Mouse (Mus musculus): ENCODE measurements around the gene Ankrd35.
A peak's percentile ranks its signal among the peaks of the same experiment; 100 is the strongest.
"Not testable (repeated sequence)": the region's sequence is repeated elsewhere in the genome, so short reads cannot be mapped to it uniquely, and the experiment has no call there.

Gene Ankrd35

DNA sequence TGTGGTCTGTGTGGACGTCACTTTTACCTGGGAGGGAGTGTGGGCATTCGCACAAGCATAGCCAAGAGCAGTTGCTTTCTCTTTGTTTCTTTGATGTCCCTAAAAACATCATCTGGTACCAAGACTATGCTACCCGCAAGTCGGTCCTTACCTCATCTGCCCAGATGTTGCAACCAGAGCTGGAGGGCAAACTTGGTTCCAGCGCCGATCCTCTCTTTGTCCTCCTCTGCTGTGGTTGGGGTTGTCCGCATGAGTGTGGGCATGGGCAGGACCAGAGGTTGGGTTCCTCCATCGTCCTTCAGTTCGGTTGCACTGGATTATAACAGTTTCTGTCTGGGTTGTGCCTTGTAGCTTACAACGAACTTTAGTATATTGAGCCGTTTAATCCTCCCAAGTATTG, 36.3 kb downstream of the Ankrd35 start:
- no peak for DNase-seq (ENCODE audit: low read depth, low spot score)

DNA sequence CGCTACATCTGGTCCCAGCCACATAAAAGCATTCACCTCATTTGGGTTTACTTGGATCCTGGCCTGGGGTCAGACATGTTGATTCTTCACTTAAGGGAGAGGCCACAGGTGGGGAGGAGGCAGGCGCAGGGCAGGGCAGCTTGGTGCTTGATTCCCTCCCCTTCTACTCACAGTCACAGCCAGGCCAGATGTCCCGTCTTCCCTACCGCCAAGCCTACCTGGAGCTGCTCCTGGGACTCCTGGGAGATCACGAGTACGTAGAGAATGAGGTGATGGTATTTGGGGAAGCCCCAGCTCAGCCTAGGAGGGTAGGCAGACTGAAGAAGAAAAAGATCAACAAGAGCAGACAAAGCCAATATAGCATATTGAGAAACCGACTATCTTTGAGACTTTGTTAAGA, 37.1 kb downstream of the Ankrd35 start:
- DNase-seq (ENCODE audit: low read depth, low spot score), result no peak

DNA sequence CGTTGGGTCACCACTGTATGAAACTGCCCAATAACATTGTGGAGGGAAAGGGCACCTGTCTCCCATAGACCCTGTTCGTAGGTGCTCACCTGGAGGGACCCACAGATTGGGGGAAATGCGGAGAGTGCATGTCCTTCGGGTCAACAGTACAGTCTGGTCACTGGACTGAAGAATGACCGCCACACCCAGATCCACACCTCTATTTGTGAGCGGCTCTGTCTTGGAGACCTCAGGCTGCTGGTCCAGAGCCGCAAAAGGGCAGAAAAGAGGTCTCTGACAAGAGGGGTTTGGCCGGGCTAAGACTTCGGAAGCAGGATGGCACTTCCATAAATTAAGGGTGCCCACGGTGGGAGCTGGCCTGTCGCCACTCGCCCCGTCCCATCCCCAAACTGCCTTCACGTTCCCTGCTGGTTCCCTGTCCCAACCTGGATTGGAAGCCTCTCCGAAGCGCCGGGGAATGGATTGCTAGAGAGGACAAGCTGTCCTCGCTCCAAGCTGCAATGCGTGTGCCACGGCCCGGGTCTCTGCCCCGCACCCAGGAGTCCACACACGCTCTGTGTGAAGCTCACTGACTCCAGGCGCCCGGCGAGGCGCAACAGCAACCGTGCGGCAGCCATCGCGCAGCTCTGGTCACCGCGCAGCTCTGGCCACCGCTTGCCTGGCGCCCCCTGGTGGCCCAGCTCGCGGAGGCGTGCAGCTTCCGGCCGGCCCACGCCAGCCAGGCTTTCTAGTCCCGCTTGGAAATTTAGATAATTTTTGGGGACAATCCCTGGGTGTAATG, 38.2 kb downstream of the Ankrd35 start, which contains the start of gene Nudt17:
TSS of gene Nudt17 (minus strand) at position 660 of the 781 bp plus-strand sequence.
- peak; percentile 87 for DNase-seq (ENCODE audit: low read depth, low spot score)

DNA sequence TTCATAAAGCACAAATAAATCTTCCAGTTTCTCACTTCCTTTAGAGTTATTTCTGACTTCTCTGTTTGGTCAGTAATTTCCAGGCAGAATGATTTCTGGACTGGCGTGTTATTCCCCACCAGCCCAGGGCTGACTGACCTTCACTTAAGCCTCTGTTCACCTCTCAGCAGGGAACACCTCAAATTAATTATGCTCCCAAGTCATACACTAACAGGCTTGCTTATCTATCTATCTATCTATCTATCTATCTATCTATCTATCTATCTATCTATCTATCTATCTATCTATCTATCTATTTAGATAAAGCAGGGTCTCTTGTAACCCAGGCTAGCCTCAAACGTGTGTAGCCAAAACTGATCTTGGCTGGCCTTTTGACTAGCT, 38.7 kb downstream of the Ankrd35 start:
- DNase-seq (ENCODE audit: low read depth, low spot score), result no peak

DNA sequence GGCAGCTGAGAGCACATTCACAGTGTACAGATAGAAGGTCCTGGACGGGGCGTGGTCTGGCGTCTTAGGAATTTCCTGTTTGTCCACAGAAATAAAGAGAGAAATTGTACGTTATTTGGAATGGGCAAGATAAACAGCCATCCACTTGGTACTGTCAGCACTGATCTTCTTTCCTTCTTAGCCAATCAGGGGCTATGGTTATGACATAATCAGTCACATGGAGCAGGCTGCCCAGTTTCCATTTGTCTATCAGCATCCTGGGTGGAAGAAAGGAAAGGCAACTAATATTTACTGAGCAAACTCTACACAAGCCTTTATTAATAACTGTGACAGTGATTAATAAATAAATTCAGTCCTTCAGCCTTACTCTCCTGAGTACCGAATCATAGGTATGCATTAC, 44.4 kb downstream of the Ankrd35 start:
- no peak for DNase-seq (ENCODE audit: low read depth, low spot score)

DNA sequence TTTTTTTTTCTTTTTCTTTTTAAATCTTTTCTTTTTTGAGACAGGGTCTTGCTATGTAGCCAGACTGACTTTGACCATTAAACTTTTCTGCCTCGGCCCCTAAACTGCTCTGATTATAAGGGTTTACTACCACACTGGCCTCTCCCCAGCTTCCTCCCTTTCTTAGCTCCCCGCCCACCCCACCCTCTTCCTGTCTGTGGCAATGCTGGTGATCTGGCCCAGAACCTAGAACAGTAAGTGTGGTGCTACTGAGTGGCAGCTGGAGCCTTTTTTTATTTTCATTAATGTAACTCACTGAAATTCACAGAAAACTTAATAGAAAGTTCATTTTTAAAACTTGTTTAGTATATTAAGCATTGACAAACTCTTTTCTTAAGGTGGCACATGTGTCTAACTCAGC, 45.9 kb downstream of the Ankrd35 start:
- DNase-seq (ENCODE audit: low read depth, low spot score), result no peak

DNA sequence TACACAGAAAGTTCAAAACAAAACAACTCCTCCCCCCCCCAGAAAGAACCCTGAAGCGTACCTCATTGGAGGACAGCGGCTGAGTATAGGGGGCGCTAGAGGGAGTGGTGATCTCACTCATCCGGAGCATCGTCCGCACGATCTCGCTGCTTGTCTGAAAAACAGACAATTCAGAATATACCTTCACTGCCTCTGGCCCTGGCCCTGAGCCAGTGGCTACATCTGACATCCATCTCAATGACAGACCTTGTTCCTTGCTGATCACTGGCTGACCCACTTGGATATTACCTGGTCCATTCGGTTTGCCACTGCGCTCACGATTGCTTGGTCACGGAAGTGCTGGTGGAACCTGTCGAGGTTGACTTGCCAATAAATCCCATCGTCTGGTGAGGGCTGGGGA, 49.2 kb downstream of the Ankrd35 start:
- peak; percentile 80 for DNase-seq (ENCODE audit: low read depth, low spot score)

DNA sequence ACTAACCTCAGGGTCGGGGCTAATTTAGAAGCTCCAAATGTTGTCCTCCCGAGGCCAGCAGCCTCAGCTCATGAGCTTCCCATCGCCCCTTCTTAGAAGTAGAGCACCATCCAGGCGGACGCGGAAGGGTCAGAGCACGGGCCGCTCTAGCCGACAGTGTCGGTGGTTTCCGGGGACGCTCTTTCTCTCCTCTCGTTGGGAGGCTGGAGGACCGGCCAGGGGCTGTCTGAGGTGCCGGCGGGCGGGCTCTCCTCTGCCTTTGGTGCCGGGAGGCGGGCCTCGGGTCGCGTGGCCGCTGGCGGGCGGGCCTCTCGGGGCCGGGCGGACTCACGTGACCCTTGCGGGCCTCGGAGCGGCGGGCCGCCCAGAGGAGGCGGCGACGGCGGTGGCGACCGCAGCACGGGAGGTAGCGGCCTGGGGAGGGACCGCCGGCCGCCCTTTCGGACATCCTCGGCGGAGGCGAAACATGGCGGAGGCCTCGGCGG, 57.5 kb downstream of the Ankrd35 start, which contains the start of the genes Polr3c and Rnf115:
TSS of gene Polr3c (minus strand) at position 286 of the 485 bp plus-strand sequence.
TSS of gene Rnf115 (plus strand) at position 322 of the 485 bp plus-strand sequence.
- DNase-seq (ENCODE audit: low read depth, low spot score), result peak; percentile 97

DNA sequence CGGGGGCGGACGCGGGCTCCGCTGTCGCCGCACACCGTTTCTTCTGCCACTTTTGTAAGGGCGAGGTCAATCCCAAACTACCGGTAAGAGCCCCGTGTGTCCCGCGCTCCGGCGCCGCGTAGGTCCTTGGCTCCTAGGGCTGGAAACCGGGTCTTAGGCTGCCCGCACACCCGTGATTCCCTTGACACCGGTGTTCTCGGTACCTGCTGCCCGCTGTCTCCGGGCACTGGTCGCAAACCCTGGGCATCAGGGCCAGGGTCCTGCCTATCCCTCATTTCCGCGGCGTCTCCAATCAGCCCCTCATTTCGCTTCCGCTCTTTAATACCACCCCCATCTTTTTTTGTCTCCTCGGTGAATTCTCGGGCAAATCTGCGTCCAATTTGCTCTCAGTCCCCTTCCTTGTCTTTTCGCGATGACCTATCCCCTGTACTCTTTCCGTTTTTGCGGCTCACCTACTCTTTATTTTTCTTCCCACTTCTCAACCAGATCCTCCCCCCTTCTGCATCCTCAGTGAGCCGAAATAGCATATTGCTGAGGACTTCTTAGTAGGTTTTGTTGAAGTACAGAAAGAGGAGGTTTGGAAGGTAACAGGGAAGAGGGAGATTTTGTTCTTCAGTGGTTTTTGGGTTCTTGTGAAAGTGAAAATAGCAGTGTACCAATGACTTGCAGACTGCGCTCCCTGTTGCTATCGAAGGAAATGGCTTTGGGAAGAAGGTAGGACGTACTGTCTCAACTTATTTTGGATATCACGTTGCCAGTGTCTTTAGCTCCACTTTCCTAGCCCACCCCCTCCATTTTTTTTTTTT, 58.1 kb downstream of the Ankrd35 start:
- no peak for DNase-seq (ENCODE audit: low read depth, low spot score)

DNA sequence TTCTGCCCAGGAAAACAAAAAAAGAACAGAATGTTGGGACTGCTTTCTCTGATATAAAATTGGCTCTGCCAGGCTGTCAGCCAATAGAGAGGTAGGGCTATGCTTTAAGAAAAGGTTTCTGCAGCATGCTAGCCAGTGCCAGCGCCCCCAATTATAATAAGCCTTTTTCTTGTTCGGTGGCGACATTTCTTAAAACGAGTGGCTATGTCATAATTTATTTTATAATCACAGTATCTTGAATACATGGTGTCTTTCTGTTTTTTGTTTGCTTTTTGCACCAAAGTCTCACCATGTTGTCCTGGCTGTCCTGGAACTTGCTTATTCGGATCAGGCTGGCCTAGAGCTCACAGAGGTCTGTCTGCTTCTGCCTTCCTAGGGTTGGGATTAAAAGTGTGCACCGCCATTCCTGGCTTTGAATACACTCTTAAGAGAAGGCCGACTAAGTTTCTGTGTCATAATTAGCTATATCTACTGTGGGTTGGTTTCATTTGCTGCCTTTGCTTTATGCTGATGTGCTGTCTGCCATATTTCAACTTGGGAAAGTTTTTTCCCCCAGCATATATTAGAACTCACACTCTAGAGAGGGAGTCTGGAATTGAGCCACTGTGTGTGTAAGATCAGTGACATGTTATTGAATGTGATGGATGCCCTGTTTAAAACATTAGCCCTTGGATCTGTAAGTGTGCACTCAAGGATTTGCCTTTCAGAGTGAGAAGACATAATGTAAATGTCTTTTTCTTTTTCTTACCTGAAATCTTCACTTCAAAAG, 58.9 kb downstream of the Ankrd35 start:
- DNase-seq (ENCODE audit: low read depth, low spot score), result no peak

DNA sequence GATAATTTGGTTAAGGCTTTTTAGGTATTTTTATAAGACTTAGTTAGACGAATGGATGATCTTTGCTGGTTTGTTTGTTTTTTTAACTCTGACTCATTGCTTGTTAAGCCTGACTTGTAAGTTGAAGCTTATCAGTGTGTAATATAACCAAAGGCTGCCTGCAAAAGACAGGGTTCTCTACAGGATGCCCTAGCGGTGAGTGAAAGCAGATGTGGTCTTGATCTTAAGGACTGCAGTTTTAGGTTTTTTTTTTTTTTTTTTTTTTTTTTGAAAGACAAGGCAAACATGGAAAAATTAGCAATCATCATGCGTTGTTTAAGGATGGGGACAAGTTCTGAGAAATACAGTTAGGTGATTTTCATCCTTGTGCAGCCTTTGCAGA, 59.5 kb downstream of the Ankrd35 start:
- no peak for DNase-seq (ENCODE audit: low read depth, low spot score)

DNA sequence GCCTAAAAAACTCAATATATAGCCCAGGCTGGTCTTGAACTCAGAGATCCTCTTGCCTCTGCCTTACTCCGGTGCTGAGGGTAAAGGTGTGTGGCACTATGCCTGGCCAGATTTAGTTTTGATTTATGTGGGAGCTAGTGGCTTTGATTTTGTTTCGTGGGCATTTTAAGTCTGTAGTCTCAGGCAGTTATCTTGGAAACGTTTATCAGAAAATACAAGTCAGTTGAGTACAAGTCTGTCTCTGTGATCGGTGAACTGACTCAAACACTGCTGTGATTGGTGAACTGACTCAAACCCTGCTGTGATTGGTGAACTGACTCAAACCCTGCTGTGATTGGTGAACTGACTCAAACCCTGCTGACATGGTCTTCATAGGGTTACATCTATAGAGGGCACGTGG, 60.9 kb downstream of the Ankrd35 start:
- DNase-seq (ENCODE audit: low read depth, low spot score), result no peak

DNA sequence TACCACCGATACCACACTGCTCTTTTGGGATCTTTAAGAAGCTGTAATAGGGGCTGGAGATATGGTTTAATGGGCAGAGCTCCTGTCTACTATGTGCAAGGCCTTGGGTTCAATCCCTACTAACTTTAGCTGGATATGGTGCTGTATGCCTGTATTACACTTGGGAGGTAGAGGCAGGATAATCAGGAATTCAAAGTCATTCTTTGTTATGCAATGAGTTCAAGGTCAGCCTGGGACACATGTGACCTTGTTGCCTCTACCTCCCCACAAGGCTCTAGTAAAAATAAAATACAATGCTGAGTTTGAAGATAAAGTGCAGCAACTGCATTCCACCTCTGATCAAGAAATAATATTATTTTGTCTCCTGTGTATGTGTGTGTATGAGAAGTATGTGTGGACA, 64.1 kb downstream of the Ankrd35 start:
- DNase-seq (ENCODE audit: low read depth, low spot score), result no peak

DNA sequence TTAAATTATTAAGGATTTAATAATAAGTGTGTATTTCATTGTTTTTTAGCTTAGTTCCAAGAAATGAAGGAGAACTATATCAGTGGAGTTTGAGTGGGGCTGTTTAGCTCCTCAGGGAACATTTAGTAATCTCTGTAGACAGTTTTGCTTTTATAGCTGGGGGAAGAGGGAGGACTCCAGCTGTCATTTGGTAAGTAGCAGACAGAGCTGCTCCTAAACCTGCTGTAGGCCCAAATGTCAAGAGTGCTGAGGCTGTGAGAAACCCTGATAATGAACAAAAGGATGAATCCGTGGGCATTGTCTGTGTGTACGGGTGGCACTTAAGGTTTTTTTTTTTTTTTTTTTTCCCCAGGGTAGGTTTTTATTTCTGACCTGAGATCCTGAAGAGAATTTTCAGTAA, 65.3 kb downstream of the Ankrd35 start:
- no peak for DNase-seq (ENCODE audit: low read depth, low spot score)

DNA sequence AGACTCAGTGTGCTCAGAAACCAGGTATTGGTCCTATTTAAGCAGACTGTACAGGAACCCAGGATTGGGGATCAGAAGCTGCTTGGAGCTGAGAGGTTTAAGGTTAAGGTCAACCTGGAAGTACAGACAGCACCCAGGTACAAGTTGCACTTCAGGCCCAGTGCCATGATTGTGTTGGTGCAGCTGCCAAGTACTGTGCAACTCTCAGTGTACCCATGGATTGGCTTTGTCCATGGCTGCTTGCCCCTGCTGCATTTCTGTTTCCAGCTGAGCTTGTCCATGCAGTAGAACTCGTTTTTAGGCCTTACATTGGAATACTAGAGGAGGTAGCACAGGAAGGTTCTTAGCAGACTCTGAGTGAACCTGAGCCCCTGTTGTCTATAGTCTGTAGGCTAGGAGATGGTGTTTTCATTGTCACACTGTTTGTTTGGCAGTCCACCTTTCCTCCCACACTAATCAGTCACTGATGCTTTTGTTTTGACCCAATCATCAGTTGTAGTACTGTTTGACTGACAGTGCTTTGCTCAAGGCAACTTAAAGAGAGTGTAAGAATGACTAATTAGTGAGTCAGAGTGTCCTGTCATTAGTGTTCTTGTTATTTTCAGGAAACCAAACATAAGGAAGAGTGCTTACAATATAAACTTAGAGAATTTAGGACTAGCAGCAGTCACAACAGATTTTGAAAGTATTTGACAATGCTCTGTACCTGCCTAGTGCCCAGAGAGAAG, 67.2 kb downstream of the Ankrd35 start:
- DNase-seq (ENCODE audit: low read depth, low spot score), result no peak

DNA sequence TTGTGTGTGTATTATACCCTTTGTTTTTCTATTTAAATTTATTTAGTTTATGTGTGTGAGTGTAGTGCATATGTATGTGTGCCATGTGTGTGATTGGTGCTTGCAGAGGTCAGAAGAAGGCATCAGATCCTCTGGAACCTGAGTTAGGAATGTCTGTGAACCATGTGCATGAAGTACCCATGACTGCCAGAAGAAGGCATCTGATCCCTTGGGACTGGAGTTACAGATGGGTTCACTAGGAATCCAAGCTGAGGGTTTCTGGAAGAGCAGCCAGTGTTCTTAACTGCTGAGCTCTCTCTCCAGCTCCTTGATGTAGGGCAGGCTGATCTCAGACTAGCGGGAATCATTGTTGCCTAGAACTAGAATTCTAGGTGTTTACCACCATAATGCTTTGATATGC, 68.1 kb downstream of the Ankrd35 start:
- DNase-seq (ENCODE audit: low read depth, low spot score), result peak; percentile 47

DNA sequence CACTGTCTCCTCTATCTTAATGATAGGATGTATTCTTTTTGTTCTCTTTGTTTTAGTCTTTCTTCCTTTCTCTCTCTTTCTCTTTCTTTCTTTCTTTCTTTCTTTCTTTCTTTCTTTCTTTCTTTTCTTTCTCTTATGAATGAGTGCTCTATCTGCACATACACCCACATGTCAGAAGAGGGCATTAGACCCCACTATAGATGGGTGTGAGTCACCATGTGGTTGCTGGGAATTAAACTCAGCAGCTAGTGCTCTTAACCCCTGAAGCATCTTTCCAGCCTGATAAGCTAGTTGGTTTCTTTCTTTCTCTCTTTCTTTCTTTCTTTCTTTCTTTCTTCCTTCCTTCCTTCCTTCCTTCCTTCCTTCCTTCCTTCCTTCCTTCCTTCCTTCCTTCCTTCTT, 70.3 kb downstream of the Ankrd35 start:
- DNase-seq (ENCODE audit: low read depth, low spot score), result not testable (repeated sequence)
